Mouse (Mus musculus): ENCODE measurements around the gene Ptch1. TPM values are rescaled to one million over a fixed set of nuclear protein-coding genes. Genes with fewer than 3 reads are reported as not detected.

The Ptch1 gene
- total RNA-seq, 2 experiments from 2014 or later, result 38.7 to 55.2 TPM

- no peak for DNase-seq
Observed at GRCm38 (mm10) chr13:63496646-63497582, 76.5 kb downstream of the Ptch1 start, which contains the start of gene Fancc. Gene Fancc (minus strand): TSS chr13:63497278.

- DNase-seq, result no peak
Observed at GRCm38 (mm10) chr13:63487707-63488042, 85.7 kb downstream of the Ptch1 start.

DNA sequence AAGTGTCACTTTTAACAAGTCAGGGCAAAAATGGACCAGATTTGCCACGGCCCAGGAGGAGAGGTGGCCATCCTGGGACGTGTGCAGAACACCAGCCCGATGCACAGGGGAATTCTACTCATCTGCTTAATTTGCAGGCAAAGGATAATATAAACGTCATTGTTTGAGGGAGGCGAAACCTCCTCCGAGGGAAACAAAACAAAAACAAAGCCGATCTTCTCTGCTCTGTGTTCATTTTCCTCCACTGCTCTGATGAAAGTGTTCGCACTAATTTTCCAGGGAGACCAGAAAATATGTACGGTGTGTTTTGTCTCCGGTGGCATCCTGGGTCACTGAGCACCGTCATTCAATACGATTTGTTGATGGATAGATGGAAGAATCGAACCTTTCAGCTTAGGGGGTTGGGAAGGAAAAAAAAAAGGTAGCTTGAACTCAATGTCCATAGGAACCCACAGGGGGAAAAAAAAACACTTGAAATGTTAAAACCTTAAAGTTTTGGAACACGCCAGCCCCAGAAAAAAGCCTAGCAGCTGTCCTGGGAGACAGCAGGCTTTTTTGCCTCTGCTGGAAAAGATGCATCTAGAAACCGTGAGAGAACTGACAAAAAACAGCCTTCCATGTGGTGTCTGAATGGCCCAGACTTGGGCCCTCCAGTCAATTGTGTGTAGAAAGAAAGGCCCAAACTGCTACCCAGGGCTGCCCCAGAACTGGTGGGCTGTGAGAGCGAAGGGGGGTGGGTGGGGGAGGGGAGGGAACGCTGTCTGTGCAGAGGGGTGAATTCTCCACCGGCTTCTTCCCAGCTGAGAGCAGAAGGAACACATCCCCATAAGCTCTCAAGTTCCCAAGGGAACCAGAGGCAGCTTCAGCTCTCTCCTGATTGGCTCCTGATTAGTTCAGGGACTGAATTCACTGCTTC lies 86.3 kb downstream of the Ptch1 start:
- no peak for DNase-seq

DNA sequence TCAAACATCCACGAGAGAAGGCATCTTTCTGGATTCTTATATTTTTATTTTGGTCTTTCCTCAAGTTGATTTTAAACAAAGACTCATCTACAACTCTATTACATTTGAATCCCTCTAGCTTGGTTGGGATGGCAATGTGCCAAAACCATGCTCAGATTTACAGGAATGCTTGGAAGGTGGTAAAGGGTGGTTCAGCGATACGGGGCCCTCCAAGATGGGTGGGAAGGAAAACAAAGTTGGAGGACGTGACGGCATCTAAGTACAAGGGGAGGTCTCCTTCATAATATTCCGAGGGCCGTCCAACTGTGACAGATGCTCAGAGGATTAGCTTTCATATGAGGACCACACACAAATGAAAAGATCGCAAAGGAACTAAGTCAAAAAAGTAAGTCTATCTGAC lies 98.0 kb downstream of the Ptch1 start:
- DNase-seq, result no peak

Other genes with a start within 250 kb of the Ptch1 start
- 10 to 100 TPM in 1 of 2 experiments, 1 to 10 TPM in 1; 7.6 to 13.0 TPM for gene Fancc, start 76.3 kb downstream of the Ptch1 start, total RNA-seq (2021)
- gene Ercc6l2, start 241.6 kb upstream of the Ptch1 start, total RNA-seq (2021), result 10 to 100 TPM; 25.1 to 34.2 TPM